Mouse (Mus musculus): ENCODE data around the gene Gm4450. TPM values are rescaled to one million over a fixed set of nuclear protein-coding genes. Genes with fewer than 3 reads are reported as not detected.
"Not testable (repeated sequence)": the region's sequence is repeated elsewhere in the genome, so short reads cannot be mapped to it uniquely, and the experiment has no call there.

Gene Gm4450
- 0.13 TPM in 1 of 2 replicates, not detected in the other for polyA plus RNA-seq (2016; fragmentation: Nextera tagmentation; extraction: Ambion mirVana)

- not testable (repeated sequence) for H3K27me3 ChIP-seq; H3K9me3 ChIP-seq; H3K36me3 ChIP-seq; H3K4me2 ChIP-seq; H3K9ac ChIP-seq (replicated peaks); H3K4me3 ChIP-seq (replicated peaks); ATAC-seq (ENCODE audit: insufficient number of reproducible peaks, insufficient read depth, low FRiP score, low TSS enrichment, low read depth); H3K27ac ChIP-seq; H3K4me1 ChIP-seq (replicated peaks)
- WGBS: 80% methylated on average over 1 of the region's 1 CpGs
These were observed at the start of gene Gm4450 for GRCm38 (mm10) chr3:98457026-98457425. Gm4450 (minus strand) TSS chr3:98457126.

- ATAC-seq (ENCODE audit: insufficient number of reproducible peaks, insufficient read depth, low FRiP score, low TSS enrichment, low read depth); H3K27ac ChIP-seq; H3K4me1 ChIP-seq (replicated peaks); H3K27me3 ChIP-seq; H3K9me3 ChIP-seq; H3K9ac ChIP-seq (replicated peaks); H3K36me3 ChIP-seq; H3K4me2 ChIP-seq; H3K4me3 ChIP-seq (replicated peaks): not testable (repeated sequence)
These were observed 40.5 kb upstream of the Gm4450 start for GRCm38 (mm10) chr3:98497401-98497800.

- not testable (repeated sequence) for H3K4me2 ChIP-seq; ATAC-seq (ENCODE audit: insufficient number of reproducible peaks, insufficient read depth, low FRiP score, low TSS enrichment, low read depth); H3K4me3 ChIP-seq (replicated peaks); H3K4me1 ChIP-seq (replicated peaks); H3K27me3 ChIP-seq; H3K9me3 ChIP-seq; H3K27ac ChIP-seq; H3K36me3 ChIP-seq; H3K9ac ChIP-seq (replicated peaks)
- no CpG with 5 or more reads among the region's 2 CpGs for WGBS
These were observed 39.8 kb upstream of the Gm4450 start for GRCm38 (mm10) chr3:98496762-98497161.

- not testable (repeated sequence) for H3K27me3 ChIP-seq; H3K9ac ChIP-seq (replicated peaks); ATAC-seq (ENCODE audit: insufficient number of reproducible peaks, insufficient read depth, low FRiP score, low TSS enrichment, low read depth); H3K27ac ChIP-seq; H3K9me3 ChIP-seq; H3K36me3 ChIP-seq; H3K4me3 ChIP-seq (replicated peaks); H3K4me2 ChIP-seq; H3K4me1 ChIP-seq (replicated peaks)
These were observed 38.1 kb upstream of the Gm4450 start for GRCm38 (mm10) chr3:98495055-98495454.

GRCm38 (mm10) chr3:98494184-98494583 is 37.3 kb upstream of the Gm4450 start:
- H3K4me3 ChIP-seq (replicated peaks); H3K27me3 ChIP-seq; H3K27ac ChIP-seq; ATAC-seq (ENCODE audit: insufficient number of reproducible peaks, insufficient read depth, low FRiP score, low TSS enrichment, low read depth); H3K9ac ChIP-seq (replicated peaks); H3K36me3 ChIP-seq; H3K4me2 ChIP-seq; H3K4me1 ChIP-seq (replicated peaks); H3K9me3 ChIP-seq: not testable (repeated sequence)

- not testable (repeated sequence) for H3K4me3 ChIP-seq (replicated peaks); H3K9me3 ChIP-seq; H3K27ac ChIP-seq; H3K9ac ChIP-seq (replicated peaks); H3K36me3 ChIP-seq; H3K4me1 ChIP-seq (replicated peaks); ATAC-seq (ENCODE audit: insufficient number of reproducible peaks, insufficient read depth, low FRiP score, low TSS enrichment, low read depth); H3K4me2 ChIP-seq; H3K27me3 ChIP-seq
These were observed 14.6 kb upstream of the Gm4450 start for GRCm38 (mm10) chr3:98471499-98471898.

GRCm38 (mm10) chr3:98471057-98471456 is 14.1 kb upstream of the Gm4450 start:
- H3K9ac ChIP-seq (replicated peaks); H3K4me1 ChIP-seq (replicated peaks); ATAC-seq (ENCODE audit: insufficient number of reproducible peaks, insufficient read depth, low FRiP score, low TSS enrichment, low read depth); H3K4me2 ChIP-seq; H3K9me3 ChIP-seq; H3K27ac ChIP-seq; H3K27me3 ChIP-seq; H3K4me3 ChIP-seq (replicated peaks); H3K36me3 ChIP-seq: not testable (repeated sequence)
- WGBS: no CpG with 5 or more reads among the region's 1 CpGs

GRCm38 (mm10) chr3:98469323-98469722 is 12.4 kb upstream of the Gm4450 start:
- H3K36me3 ChIP-seq; H3K27ac ChIP-seq; H3K27me3 ChIP-seq; H3K4me2 ChIP-seq; H3K9me3 ChIP-seq; H3K4me3 ChIP-seq (replicated peaks); ATAC-seq (ENCODE audit: insufficient number of reproducible peaks, insufficient read depth, low FRiP score, low TSS enrichment, low read depth); H3K9ac ChIP-seq (replicated peaks); H3K4me1 ChIP-seq (replicated peaks): not testable (repeated sequence)
- WGBS: 67% methylated on average over 1 of the region's 2 CpGs

- not testable (repeated sequence) for H3K4me3 ChIP-seq (replicated peaks); H3K9me3 ChIP-seq; H3K4me1 ChIP-seq (replicated peaks); H3K27me3 ChIP-seq; H3K4me2 ChIP-seq; H3K9ac ChIP-seq (replicated peaks); H3K27ac ChIP-seq; H3K36me3 ChIP-seq; ATAC-seq (ENCODE audit: insufficient number of reproducible peaks, insufficient read depth, low FRiP score, low TSS enrichment, low read depth)
- WGBS: 89% methylated on average over 5 of the region's 5 CpGs
These were observed 3.1 kb downstream of the Gm4450 start for GRCm38 (mm10) chr3:98453786-98454185.

- H3K27me3 ChIP-seq; H3K9me3 ChIP-seq; H3K4me3 ChIP-seq (replicated peaks); H3K36me3 ChIP-seq; H3K27ac ChIP-seq; H3K4me2 ChIP-seq; ATAC-seq (ENCODE audit: insufficient number of reproducible peaks, insufficient read depth, low FRiP score, low TSS enrichment, low read depth); H3K9ac ChIP-seq (replicated peaks); H3K4me1 ChIP-seq (replicated peaks): not testable (repeated sequence)
- WGBS: 78% methylated on average over 1 of the region's 1 CpGs
These were observed 13.0 kb downstream of the Gm4450 start for GRCm38 (mm10) chr3:98443924-98444323.

- not testable (repeated sequence) for H3K4me3 ChIP-seq (replicated peaks); ATAC-seq (ENCODE audit: insufficient number of reproducible peaks, insufficient read depth, low FRiP score, low TSS enrichment, low read depth); H3K4me1 ChIP-seq (replicated peaks); H3K4me2 ChIP-seq; H3K9ac ChIP-seq (replicated peaks); H3K36me3 ChIP-seq; H3K9me3 ChIP-seq; H3K27me3 ChIP-seq; H3K27ac ChIP-seq
- WGBS: 15% methylated on average over 3 of the region's 3 CpGs
These were observed 13.7 kb downstream of the Gm4450 start for GRCm38 (mm10) chr3:98443149-98443779.

GRCm38 (mm10) chr3:98442245-98442644 is 14.7 kb downstream of the Gm4450 start:
- not testable (repeated sequence) for H3K9me3 ChIP-seq; H3K9ac ChIP-seq (replicated peaks); H3K4me1 ChIP-seq (replicated peaks); H3K4me2 ChIP-seq; H3K36me3 ChIP-seq; ATAC-seq (ENCODE audit: insufficient number of reproducible peaks, insufficient read depth, low FRiP score, low TSS enrichment, low read depth); H3K27ac ChIP-seq; H3K27me3 ChIP-seq; H3K4me3 ChIP-seq (replicated peaks)
- 38% methylated on average over 3 of the region's 3 CpGs for WGBS

Data from limb, embryonic 12.5 days (tissue).